Mouse (Mus musculus) megakaryocyte, embryonic 14.5 days (primary cell): ENCODE results near the gene Baiap2. TPM values are rescaled to one million over a fixed set of nuclear protein-coding genes. Genes with fewer than 3 reads are reported as not detected.

Experiments
- H3K27me3 ChIP-seq: replicated peaks from 2 replicates; pipeline ENCODE3; 2012; ENCODE audit warnings: inconsistent platforms
- H3K36me3 ChIP-seq: replicated peaks from 2 replicates; pipeline ENCODE3; 2012; ENCODE audit warnings: low read length, inconsistent platforms, mixed read lengths
- H3K4me1 ChIP-seq: 2 replicates; pipeline ENCODE4 v1.6.1; 2012; ENCODE audit warnings: inconsistent platforms
- H3K4me3 ChIP-seq: replicated peaks from 2 replicates; pipeline ENCODE3; 2012; ENCODE audit warnings: moderate library complexity, mild to moderate bottlenecking, inconsistent platforms
- H3K9me3 ChIP-seq: 2 replicates; pipeline ENCODE4 v1.6.1; 2012; ENCODE audit warnings: inconsistent platforms
- FLI1 ChIP-seq: IDR thresholded peaks from 2 replicates; pipeline ENCODE4 v1.6.1; 2012; ENCODE audit warnings: low read length, inconsistent platforms, mixed read lengths
- GATA1 ChIP-seq: IDR thresholded peaks from 3 replicates; pipeline ENCODE4 v1.6.1; 2012; ENCODE audit warnings: mixed read lengths, low read length, inconsistent platforms, borderline replicate concordance
- polyA plus RNA-seq: library from polyadenylated mRNA; stranded (reverse); fragments of >175 nt; gene quantifications from 2 replicates; pipeline ENCODE4 v1.2.3, GENCODE M21; 2012; ENCODE audit warnings: low replicate concordance; ENCODE audit not compliant: insufficient read depth

Gene Baiap2
- polyA plus RNA-seq, 1 experiment = 62.9 TPM

- no peaks in the 10 kb centered on the region for H3K9me3 ChIP-seq
- TF ChIP-seq FLI1 (no peak), GATA1 (no peak)
- peaks cover 67% of the 10 kb centered on the region for H3K27me3 ChIP-seq
- H3K4me1 ChIP-seq = peaks cover 56% of the 10 kb centered on the region
- H3K36me3 ChIP-seq = no peaks in the 10 kb centered on the region
- H3K4me3 ChIP-seq = no peak overlapping the region
These were observed 113.6 kb downstream of the Baiap2 start for GRCm38 (mm10) chr11:120055953-120056732.

Other genes starting within 250 kb of the Baiap2 start
- gene Chmp6, start 29.3 kb upstream of the Baiap2 start, polyA plus RNA-seq = 58.8 and 62.5 TPM in 2 replicates
- 4.9 and 5.4 TPM in 2 replicates for gene Aatk, start 104.4 kb downstream of the Baiap2 start, polyA plus RNA-seq
- 1.5 and 10.4 TPM in 2 replicates for gene Cep131, start 144.1 kb downstream of the Baiap2 start, polyA plus RNA-seq
- 16.1 and 46.5 TPM in 2 replicates for gene Tepsin, start 156.0 kb downstream of the Baiap2 start, polyA plus RNA-seq
- gene Ndufaf8, start 156.2 kb downstream of the Baiap2 start, polyA plus RNA-seq = 49.5 and 106 TPM in 2 replicates
- gene Slc38a10, start 208.6 kb downstream of the Baiap2 start, polyA plus RNA-seq = 80.2 and 247 TPM in 2 replicates